Mouse (Mus musculus) mature B cell (primary cell): ENCODE results near the gene Rhobtb3.

Experiments used
- in situ Hi-C: fragments of 300-500 bp; cut with MboI; formaldehyde crosslinking; loops from 2 replicates; pipeline ENCODE4 v1.14.3; 2019

Rhobtb3 gene

DNA sequence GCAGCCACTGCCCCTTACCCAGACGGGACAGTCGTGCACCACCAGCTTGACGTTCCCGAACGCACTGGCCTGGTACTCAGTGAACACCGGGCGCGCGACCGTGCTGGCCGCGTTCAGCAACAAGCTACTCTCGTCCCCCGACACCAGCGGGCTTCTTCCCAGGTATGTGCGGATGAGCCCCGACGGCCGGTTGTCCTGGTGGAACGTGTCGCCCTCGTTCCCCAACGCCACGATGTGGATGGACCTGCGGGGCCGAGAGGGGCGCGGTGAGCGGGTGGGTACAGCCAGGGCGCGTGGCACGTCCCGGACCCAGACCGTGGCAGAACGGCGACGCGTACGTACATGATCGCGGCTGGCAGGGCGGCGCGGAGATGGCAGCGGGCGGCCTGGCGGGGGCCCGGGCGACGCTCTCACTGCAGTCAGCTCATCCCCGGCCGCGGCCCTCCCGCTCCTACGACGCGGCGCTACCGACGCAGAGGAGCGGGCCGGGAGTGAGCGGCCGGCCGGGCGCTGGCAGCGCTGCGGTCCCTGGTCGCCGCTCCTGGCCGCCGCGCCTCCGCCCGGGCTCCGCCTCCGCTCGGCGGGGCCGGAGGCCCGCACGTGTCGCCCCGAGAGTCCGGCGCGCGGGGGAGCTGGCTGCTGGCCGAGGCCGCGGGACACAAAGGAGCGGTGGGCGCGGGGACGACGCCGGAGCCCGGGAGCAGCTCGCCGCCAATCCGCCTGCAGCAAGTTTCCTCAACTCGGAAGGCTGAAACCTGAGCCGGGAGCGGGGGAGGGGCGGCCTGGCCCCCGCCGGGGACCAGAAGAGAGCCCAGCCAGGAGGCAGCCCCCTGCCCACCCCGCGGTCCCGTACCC lies at the start of gene Rhobtb3:
Rhobtb3 (minus strand) TSS at position 737 of the 855 bp plus-strand sequence.
- in situ Hi-C loops: no loop called here

DNA sequence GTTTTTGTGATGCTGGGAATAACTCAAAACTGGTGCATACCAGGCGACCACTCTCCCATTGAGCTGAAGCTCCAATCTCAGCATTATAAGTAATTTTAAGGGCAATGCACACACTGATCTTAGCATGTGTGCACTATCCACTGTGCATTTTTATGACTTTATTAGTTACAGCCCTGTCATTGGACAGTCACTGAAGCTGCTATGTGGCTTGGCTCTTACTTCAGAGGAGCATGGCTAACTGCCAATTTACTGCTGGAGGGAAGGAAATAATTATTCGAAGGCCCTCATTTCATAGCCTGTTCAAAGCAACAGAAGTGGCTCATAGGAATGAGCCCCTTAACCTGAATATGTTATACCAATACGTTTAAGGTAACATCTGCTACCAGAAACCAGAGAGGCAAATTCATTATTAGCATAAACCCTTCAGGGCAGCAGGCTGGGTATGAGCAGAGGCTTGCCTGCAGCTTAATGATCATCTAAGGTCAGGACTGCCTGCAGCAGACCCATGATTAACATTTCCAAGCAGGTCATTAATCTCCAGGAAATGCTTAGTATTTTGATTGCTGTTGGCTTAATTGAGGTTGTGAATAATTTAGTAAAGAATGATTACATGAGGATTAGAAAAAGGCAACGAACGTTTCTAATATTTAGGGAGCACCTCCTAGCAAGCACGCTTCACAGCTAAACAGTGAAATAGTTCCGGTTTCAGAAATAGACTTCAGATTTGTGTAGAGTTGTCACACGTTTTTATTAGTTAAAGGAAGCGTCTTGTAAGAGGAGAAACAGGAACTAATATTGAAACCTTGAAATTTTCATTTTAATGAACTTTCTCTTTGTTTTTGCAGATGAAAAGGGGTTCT lies 48.7 kb upstream of the Rhobtb3 start:
- in situ Hi-C loops: no loop called here

- in situ Hi-C loops: no loop called here
These were observed 44.4 kb upstream of the Rhobtb3 start for GRCm38 (mm10) chr13:75988096-75988495.

DNA sequence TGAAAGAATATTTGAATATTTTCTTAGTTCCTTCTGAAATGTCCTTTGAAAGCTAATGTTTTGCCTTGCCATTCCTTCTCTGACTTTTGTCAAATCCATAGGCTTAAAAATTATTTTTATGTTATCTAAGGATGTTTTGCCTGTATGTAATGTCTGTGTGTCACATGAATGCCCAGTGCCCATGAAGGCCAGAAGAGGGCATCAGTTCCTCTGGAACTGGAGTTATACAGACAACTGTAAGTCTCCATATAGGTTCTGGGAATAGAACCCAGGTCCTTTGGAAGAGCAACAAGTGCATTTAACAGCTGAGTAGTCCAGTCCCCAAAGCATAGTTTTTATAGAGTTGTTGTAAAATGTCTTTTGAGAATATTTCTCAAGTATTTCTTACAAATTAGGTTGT lies 38.2 kb upstream of the Rhobtb3 start:
- in situ Hi-C loops: no loop called here

GRCm38 (mm10) chr13:75976649-75977048 lies 32.9 kb upstream of the Rhobtb3 start:
- in situ Hi-C loops: no loop called here

- in situ Hi-C loops: no loop called here
These were observed 32.5 kb upstream of the Rhobtb3 start for GRCm38 (mm10) chr13:75976218-75976617.

GRCm38 (mm10) chr13:75975629-75976028 lies 31.9 kb upstream of the Rhobtb3 start:
- in situ Hi-C loops: no loop called here

- in situ Hi-C loops: no loop called here
These were observed 30.8 kb upstream of the Rhobtb3 start for GRCm38 (mm10) chr13:75974481-75974880.

GRCm38 (mm10) chr13:75966850-75967249 lies 23.1 kb upstream of the Rhobtb3 start, which contains the start of gene Spata9:
TSS of gene Spata9 (plus strand) at chr13:75967150.
- in situ Hi-C loops: no loop called here

GRCm38 (mm10) chr13:75955357-75955992 lies 11.8 kb upstream of the Rhobtb3 start:
- in situ Hi-C loops: no loop called here

- in situ Hi-C loops: no loop called here
These were observed 6.6 kb upstream of the Rhobtb3 start for GRCm38 (mm10) chr13:75950295-75950694.

- in situ Hi-C loops: no loop called here
These were observed 507 bp upstream of the Rhobtb3 start for GRCm38 (mm10) chr13:75944044-75944820.

GRCm38 (mm10) chr13:75942731-75943130 lies 994 bp downstream of the Rhobtb3 start:
- in situ Hi-C loops: no loop called here

DNA sequence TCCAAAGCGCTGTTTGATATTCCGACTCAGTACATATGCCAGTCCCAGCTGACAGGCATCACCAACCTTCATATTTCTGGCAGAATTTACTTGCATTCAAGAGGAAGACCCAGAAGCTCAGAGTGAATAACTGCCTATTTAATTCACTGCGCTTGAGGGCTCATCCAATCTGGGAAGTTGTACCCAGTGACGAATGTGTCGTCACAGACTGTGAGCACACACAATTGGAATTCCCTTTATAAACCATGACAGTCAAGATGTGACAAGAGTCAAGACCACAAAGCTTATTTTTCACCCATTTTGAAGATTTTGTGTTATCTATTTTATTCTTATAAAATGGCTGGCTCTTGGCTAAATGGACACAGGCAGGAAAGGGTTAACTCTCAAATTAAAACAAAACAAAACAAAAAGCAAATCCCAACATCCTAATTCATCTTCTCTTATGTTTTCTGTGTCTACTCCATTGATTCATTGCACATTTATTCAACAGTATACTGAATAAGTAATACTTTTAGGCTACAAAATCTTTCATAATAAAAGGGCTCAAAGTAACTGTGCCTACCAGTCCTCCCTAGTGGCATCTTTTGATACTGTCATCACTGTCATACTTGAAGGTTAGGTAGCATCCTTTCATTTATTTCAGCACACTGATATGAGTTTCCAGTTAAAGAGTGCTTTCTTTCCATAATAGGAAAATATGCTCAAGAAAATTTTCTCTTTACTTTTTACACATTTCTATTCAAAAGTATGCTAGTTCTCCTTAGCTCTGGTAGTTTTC lies 2.0 kb downstream of the Rhobtb3 start:
- in situ Hi-C loops: no loop called here

DNA sequence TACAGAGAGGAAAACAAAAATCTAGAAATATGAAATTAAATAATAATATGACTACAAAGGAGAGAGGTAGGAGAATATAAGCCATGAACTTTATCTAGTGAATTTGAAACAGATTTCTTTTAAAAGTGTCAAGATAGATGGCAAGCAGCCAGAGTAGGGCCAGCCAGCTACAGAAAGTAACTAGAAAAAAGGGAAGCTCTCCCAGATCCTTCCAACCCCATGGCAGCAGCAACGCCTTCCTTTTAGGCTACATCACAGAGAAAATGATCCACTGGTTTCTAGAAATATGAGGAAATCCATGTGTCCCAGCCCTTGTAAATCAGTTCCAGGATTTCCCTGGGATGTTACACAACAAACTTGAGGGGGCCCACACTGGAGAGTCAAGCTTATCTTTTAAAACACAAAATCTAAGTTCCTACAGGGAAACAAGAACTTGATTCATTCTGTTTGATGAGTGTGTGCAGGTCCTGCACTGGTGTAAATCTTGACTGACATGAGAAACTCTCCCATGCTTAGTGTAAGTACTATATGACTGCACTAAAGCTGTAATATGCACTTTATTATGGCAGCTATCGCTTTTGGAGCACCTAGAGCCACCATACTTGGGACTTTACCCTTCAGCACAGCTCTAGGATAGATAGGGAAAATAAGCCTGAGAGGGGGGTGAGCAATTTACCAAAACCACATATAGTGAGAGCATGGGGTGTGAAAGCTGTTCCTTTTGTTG lies 2.8 kb downstream of the Rhobtb3 start:
- in situ Hi-C loops: no loop called here

- in situ Hi-C loops: no loop called here
These were observed 4.9 kb downstream of the Rhobtb3 start for GRCm38 (mm10) chr13:75938866-75939265.

DNA sequence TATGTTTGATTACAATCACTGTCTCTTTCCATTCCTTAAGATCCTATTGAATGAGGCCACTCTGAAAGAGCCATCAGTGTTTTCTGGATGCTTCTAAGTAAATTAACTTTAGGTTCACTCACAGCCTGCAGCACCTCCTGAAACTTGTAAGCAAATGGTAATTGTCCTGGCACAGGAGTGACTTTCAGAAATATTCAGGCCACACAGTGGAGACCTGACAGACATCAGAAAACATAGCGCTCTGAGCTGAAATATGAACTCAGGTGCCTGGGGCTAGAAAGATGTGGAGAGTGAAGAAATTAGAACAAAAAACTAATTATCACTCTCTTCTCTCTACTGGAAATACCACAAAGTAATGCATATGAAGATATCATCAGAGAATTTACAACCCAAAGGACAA lies 10.4 kb downstream of the Rhobtb3 start:
- in situ Hi-C loops: no loop called here

GRCm38 (mm10) chr13:75931073-75931472 lies 12.7 kb downstream of the Rhobtb3 start:
- in situ Hi-C loops: no loop called here

GRCm38 (mm10) chr13:75930660-75931059 lies 13.1 kb downstream of the Rhobtb3 start:
- in situ Hi-C loops: no loop called here

DNA sequence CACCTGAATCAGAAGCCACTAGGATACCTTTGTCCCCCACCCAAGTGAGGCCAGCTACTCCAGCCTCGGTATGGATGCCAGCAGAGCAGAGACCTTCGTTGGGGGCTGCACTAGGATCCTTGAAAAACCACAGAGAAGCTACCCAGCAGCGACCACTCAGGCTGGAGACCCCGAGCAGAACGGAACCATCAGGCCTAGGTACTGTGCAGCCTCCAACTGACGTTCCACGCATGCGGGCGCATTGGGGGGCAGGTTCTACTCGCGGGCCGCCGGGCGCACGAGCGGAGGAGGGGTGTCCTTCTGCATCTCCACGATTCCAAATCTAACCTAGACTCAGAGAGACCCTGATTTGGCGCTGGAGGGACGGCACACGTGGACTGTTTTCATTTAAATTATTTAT lies 13.7 kb downstream of the Rhobtb3 start:
- in situ Hi-C loops: no loop called here
